Mouse (Mus musculus): ENCODE results near the gene Ccser1.
"Not testable (repeated sequence)": the region's sequence is repeated elsewhere in the genome, so short reads cannot be mapped to it uniquely, and the experiment has no call there.

Ccser1 gene

DNA sequence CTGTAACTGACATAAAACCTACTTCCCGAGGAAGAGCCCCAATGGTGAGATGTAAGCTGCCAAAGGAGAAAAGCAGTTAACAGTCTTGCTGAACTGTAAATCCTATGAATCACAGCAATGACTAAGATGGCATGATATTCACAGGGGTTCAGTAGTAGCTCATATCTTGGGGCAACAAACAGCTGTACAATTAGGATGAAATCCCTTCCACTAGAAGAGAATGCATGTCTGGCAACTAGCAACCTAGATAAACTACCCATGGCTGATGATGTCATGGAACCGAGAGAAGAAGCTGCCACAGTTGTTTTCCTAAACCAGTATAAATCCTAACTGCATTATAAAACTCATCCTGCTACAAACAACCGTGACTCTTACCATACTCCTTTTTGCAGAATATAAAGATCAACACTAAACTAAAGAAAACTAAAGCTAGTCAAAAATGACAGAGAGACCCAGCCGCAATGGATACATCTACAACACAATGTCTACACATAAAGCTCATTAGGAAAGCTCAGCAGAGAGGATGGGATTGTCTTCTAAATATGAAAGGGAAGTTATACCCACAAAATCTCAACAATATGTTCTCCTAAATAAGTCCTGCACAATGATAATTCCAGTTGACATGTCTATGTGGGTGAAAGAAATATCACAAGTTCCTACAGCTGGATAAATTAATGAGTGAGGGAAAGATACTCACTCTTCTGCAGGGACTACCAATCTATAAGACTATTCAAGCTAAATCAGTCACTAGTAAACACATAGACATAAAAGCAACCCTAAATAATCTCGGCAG, 550.2 kb downstream of the Ccser1 start:
- no peak for DNase-seq

DNA sequence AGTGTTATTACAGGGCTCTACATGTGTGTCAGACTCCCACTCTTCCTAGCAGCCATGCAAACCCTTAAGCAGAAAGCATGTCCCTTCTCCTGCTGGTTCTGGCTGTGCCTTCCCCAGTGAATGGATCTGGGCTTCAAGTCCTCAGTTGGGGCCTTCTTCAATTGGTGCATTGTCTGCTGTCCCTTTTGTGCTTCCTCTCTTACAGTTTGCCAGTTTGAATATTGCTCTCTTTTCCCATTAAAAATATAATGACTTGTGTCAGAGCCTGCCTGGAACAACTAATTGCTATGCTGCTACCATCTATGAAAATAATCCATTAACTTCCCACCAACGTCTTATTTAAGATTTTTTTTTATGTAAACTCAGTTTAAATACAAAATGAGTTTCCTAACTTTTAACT, 566.2 kb downstream of the Ccser1 start:
- DNase-seq: no peak

DNA sequence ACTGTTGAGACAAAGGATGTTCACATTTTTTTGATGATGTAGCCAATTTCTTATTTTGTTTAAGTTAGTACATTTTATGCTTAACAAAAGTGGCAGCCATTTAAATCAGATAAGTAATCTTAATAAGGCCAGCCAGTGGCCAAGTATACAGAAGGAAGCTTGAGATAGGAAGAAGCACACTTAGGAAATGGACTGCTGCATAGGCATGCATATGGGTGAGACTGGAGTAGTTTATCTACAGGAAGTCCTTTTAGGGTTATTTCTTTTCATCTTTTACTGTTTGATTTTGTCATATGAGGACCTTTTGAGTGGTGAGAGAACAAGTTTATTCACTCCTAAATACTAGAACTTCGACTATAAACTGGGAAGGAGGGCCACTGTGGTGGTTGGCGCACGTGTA, 582.0 kb downstream of the Ccser1 start:
- no peak for DNase-seq

DNA sequence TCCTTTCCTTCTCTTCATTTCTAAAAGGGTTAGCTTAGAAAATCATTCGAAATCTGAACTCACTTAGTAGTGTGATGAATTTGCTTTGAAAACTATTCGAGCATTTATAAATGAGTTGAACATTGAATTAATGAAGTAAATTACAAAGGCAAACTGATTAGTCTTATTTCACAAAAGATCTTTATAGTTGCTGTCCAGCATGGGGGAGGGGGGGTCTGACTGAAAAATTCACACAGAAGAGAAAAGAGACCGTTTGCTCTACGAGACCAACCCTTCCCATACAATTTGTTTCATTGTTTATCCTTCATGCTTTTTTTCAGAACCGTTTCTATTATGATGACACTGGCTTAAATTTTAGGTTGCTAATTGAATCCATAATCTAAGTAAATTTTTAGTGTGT, 583.3 kb downstream of the Ccser1 start:
- DNase-seq: no peak

DNA sequence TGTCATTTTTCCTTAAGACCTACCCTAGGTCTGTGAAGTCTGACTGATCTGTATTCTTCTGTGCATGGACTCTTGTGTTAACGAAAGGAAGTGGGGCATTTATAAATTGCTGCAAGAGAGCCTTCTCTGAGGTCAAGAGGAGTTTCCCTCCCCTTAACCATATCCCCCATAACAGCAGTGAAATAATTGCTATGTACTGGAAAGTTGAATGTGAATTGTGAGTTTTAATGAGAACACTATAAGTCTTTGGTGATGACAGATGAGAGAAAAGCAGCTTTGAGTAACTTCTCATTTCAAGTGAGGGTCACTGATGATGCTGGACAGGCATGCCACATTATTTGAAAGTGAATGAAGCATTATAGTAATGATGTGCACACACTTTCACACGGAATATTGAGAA, 585.7 kb downstream of the Ccser1 start:
- no peak for DNase-seq

DNA sequence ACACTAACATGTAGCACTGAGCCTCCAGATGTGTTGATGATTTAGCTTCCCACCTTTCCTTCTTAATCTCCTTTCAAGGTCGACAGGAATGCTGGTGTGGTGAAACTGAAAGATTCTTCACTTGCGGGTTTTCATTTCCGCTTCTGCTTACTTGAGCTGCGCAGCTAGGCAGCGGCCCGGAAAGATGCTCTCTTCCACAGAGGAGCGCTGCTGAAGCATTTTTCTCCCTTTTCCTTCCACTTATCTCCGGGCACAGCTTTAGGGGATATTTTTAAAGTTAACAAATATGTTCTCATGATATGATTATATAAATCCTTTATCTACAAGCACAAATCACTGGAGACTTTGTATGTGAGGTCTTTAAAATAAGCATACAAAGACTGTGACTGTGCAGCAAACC, 587.0 kb downstream of the Ccser1 start:
- no peak for DNase-seq

DNA sequence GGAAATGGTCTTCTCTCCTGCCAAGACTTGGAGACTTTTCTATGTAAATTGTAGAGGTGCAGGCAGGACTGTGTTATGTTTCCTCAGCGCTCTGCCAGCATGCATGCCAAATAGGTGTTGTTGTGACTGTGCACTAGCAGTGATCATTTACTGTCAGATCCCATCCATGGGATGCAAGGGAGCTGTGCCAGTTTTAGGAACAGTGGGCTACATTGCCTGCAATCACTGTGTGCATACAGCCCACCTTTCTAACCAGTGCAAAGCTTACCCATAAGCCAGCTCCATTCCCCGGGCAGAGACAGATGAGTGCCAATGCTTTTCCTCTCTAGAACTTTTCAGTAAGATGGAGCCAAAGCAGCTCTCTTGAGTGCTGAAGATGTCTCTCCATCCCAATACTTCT, 606.6 kb downstream of the Ccser1 start:
- peak in 1 of 2 experiments; percentile 9 for DNase-seq

DNA sequence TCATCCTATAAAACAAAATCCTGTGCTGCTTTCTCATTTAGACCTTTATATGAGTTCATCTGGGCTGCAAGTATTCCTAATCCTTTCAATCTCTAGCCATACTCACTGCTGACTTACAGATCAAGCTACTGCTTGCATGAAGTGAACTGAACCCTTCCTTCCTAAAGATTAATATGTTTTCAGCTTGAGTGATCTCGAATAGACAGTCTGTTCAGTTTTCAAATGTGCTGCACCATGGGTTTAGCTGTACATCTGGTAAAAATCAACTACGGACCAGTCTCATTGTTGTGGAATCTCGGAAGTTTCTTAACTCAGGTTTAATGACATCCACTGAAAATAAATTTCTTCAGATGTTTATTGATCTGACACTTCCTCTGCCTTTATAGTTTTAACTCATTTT, 620.8 kb downstream of the Ccser1 start:
- DNase-seq: no peak

DNA sequence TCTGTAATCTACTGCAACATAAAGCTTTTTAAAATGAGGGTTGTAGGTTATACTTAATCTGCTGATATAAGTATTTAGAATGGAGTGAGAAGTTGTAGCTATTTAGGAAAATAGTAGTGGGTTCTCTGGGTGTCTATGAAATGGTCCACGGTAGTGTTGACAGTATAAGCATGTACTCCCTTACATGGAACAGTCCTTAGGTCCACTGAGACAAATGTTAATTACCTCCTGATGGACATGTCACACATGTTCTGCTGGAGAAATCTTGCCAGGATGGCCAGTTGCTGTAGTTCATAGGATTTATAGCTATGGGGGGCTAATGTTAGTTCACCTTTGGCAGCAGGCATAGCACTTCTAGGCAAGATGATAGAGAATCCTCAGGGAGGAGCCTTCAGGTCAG, 625.4 kb downstream of the Ccser1 start:
- DNase-seq: no peak

DNA sequence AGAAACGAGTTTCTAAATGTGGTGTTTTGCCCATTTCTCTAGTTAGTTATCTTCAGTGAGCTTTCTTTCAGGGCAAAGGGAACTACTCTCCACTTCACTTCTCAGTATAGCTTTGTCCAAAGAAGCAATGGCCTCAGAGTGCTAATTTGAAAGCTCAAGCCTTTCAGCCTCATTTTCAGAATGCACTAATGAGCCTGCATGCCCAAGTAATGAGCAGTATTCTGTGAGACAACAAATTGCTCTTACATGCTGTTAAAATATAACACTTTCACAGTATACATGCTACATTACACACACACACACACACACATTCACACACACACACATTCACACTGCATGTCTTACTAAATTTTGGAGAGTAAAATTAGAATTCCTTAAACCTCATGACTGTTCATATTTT, 637.6 kb downstream of the Ccser1 start:
- DNase-seq: no peak

DNA sequence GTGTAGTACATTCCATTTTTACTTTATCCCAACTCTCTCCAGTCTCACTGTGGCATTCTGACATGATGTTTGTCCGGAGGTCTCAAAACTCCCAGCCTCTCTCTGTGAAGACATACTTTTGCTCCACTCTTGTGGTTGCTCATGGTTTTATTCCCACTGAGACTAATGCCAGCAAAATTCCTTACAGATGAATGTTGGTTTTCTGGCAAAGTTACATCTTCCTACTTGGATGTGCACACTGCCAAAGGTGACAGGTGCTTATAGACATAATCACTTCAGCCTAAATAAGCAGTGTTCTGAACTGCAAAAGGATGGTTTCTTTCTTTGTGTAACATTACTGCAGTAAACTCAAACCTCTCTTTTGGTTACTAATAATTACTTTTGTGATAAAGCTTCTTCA, 696.2 kb downstream of the Ccser1 start:
- no peak for DNase-seq

DNA sequence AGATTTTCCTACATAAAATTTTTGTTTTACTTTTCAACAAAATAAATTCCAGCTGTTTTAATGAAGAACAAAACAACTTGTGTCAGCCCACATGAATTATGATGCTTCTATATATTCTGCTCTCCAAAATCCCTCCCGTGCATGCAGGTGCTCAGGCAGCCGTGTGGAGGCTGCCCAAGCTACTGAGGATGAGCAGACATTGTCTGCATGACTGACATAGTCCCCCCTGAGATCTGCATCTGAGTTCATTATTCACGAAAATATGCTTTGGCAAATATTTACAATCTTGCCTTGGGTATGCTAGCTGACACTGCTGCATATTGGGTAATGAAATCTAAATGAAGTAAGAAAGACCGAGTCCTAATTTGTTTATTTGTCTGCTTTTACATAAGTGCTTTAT, 718.1 kb downstream of the Ccser1 start:
- no peak for DNase-seq

DNA sequence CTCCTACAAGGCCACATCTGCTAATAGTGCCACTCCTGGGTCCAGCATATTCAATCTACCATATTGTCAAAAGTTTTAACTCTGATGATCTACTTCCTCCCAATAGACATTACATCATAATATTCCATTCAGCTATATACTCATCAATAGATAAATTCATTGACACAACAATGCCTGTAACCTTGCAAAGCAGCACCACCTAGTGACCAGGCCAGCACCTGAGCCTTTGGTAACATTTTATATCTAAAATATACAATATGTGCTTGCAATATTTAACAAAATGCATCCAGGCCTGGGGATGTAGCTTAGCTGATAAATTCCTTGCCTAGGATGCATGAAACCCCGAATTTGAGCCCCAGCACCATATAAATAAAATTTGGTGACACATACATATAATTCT, 722.6 kb downstream of the Ccser1 start:
- peak; percentile 8 to 30 for DNase-seq

DNA sequence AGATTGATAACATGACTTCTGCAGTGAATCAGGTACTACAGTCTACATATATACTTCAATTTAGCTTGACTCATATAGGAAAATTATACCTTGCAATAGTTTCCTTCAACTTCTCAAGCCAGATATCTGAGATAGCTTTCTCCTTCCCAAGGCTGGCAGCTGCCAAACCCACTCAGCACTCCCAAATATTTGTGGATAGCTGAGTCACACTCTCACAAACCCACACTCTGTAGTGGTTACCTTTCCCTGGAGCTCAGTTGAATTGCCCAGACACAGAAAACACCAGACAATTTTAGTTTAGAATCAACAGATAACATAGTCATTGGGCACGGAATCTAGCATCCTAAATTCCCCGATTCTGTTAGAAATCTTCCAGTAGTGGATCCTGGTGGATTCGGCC, 732.8 kb downstream of the Ccser1 start:
- no peak for DNase-seq

DNA sequence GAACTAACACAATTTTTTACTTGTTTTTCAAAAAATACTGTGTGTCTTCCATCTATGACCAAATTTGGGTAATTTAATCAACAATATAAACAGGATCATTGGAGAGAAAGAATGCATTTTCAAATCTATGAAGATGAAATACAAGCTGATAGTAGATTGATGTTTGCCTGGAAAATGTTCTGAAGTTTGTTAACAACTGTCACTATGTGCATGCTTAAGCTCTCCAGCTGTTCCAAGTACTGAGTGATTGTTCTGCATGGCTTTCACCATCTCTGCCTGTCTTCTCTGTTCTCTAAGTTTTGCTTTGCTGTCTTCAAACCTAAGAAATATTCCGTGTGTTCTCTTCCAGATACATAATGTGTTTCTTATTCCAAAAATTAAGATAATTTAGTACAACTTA, 751.5 kb downstream of the Ccser1 start:
- no peak for DNase-seq

DNA sequence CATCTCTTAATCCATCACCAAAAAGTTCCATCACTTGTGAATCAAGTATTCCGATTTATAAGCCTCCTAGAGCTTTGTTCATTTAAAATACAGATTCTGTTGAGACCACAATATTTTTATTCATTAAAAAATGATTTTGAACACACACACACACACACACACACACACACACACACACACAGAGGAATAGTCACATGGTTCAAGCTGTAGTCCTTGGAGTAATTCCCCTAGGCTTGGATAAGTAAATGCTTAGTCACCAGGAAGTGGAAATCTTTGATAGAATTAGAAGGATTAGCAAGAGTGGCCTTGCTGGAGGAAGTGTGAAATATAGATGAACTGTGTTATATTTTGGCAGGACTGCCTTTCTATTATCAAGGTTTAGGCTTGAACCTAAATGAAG, 756.5 kb downstream of the Ccser1 start:
- no peak for DNase-seq

DNA sequence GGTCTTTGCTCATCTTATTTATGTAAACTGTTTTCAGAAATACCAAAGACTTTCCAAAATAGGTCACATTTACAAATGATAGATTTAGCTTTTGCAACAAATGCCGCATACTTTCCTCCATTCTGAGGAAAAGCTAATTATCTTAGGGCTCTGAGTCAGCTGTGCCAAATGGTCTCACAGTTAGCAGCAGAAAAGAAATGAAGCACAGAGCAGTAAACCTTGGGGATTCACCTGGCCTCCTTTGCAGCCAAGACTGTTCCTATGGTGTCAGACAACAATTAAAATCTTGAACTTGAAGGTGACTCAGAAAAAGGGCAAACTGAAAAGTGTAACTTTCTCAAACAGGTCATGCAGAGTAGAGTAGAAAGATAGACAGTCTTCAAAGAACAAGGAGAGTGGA, 759.1 kb downstream of the Ccser1 start:
- peak in 1 of 2 experiments; percentile 26 for DNase-seq

DNA sequence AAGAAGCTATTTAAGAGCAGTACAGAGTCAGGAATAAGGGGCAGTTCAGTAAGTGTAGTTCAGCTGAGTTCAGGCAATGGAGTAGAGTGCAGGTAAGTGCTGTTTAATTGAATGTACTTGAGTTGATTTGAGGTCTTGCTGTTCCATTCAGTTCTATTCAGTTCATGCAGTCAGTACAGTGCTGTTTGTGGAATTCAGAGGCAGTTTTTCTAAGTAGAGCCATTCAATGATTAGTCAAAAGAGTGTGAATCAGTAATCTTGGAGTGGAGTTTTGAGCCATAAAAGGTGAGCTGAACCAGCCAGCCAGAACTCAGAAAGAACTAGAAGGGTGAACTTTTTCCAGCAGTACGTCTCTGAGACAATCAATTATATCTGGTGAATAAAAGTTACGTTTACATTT, 773.6 kb downstream of the Ccser1 start:
- DNase-seq: no peak

DNA sequence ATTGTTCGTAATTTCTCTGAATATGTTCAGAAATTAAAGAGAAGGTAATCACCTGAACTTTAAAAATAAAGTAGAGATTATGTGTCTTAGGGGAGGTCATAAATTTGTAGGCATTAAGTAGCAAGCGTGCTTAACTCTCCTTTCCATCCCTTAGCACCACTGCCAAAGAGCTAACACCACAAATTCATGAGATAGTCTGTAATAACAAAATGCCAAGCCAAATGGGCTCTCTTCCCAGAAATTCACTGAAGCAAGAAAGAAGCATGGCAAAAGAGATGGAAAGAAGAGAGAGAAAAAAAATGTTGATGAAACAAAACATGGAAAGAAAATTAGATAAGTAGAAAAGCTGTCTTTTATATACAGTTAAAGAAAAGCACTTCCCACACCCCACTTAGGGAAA, 796.8 kb downstream of the Ccser1 start:
- DNase-seq: peak; percentile 36 to 74

DNA sequence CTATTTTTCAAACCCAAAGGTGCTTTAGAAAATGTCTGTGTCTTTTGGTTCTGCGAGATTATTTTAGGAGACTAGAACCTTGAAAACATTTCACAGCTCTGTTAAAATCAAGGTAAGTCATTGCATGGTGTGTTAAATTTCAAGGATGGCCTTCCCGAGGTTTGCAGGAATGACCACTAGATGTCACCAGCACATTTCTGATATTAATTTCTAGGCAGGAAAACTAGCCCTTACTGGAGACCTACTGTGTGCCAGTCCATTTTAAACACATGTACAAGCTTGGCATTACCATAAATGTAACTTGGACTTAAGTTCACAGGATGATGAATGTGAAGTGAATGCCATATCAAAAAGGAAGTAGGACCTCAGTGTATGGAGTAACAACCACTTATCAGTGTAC, 798.3 kb downstream of the Ccser1 start:
- DNase-seq: peak; percentile 8 to 21

DNA sequence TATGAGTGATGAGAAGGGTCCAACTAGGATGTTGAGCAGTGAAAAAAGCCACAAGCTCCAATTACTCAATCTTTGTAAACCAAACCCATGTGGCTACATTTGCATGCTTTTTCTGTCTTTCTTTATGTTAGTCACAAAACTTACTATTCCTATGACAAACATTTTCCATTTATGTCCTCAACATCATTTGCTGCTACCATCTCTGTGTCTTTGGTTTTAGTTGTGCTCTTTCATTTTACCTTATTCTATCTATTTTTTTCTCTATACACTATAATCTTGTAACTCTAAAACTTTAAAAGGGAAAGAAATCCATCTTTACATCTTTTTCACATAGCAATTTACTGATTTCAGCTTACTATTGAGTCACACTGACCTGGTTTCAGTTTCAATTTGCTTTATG, 834.2 kb downstream of the Ccser1 start:
- DNase-seq: no peak

DNA sequence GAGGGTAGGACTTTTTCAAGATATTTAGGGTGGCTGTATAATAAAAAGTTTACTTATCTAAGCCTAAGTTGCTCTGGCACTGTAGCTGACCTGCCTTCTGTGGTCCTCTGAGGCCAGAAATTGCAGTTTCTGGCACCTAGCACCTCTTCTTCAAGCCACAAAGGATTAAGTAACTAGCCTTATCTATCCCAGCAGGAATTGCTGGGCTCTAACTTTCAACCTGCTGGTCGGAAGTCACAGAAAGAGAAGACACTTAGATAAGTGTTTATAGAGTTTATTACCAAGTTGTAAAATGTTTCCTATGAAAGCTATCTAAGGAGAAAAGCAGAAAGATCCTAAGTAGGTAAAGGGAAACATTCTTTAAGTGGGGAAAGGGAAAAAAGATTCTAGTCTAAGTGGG, 864.3 kb downstream of the Ccser1 start:
- no peak for DNase-seq

DNA sequence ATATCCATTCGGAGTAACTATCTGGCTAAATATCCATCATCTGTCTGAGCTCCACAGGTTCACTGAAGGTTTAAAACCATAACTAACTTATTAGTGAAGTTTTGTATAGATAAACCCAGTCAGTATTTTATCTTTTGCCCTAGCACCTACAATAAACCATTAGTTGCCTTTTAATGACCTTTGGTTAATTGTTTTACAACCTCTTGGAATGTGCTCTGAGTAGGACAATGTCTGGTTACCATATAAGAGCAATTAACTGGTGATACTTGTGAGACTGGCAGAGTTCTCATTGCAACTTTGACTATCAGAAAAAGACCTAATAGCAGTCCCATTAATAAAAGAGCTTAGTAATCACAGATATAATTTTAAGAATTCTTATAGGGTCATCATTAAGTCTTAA, 864.9 kb downstream of the Ccser1 start:
- DNase-seq: not testable (repeated sequence)

DNA sequence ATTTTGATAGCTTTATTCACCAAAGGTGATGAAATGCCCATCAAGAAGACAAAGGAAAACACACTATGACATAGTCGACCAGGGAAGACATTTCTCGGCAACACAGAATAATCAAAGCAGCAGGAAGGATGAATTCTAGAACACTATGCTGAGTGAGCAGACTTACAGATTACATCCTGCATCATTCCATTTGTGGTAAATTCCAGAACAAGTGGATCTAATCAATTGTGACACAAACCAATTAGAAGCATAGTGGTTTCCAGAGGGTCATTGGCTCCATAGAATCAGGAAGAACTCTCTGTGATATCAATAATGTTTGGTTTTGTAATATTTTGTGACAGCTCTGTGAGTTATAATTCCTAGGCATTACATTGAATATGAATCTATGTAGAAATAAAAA, 875.2 kb downstream of the Ccser1 start:
- DNase-seq: no peak

DNA sequence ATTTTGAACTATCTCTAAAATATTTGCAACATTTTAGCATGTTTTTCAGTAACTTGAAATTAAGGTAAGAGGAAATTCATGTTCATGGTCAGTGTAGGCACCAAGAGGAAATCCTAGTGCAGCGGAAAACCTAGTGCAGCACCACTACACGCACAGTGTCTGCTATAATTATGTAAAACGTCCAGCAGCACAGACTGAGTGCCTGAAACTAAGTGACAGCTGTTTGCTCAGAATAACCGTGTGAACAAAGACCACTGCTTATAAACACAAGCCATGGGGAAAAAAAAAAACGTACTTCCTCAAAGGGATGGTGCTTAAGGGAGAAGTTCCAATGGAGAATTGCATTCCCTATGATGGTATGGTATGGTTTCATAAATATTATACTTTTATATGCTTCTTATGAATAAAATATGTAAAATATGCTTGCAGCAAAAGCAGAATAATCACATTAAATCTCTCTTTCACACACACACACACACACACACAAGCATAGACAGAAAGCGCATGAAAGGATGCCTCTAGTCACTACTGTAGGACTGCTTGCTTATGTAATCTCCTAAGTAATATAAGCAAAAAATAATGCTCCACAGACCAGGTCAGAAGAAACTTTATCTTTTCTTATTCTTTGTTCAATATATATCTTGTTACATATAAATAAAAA, 886.4 kb downstream of the Ccser1 start:
- no peak for DNase-seq
